Mouse (Mus musculus): ENCODE data around the gene Scarb1. TPM values are rescaled to one million over a fixed set of nuclear protein-coding genes. Genes with fewer than 3 reads are reported as not detected.
A peak's percentile ranks its signal among the peaks of the same experiment; 100 is the strongest.

The Scarb1 gene
- total RNA-seq, 2 experiments from 2014 or later: 20.3 to 20.5 TPM

GRCm38 (mm10) chr5:125249187-125249586 is 91.7 kb downstream of the Scarb1 start:
- no peak for DNase-seq

GRCm38 (mm10) chr5:125246711-125247110 is 94.2 kb downstream of the Scarb1 start:
- intact Hi-C loops (cut with DNase I): loop anchor here (5.0 kb wide), 1 partner anchor 129 kb away; no protein-coding TSS in a partner anchor
- DNase-seq: no peak

More at GRCm38 (mm10) chr5:125249187-125249586, 91.7 kb downstream of the Scarb1 start:
- intact Hi-C loops (cut with DNase I): loop anchor here (5.0 kb wide), 1 partner anchor 132 kb away; no protein-coding TSS in a partner anchor

GRCm38 (mm10) chr5:125245534-125246151 is 95.3 kb downstream of the Scarb1 start:
- intact Hi-C loops (cut with DNase I): loop anchor here (5.0 kb wide), 1 partner anchor 128 kb away; no protein-coding TSS in a partner anchor

GRCm38 (mm10) chr5:125244825-125245533 is 95.9 kb downstream of the Scarb1 start:
- intact Hi-C loops (cut with DNase I): loop anchor here (5.0 kb wide), 1 partner anchor 128 kb away; no protein-coding TSS in a partner anchor
- no peak for DNase-seq

More at GRCm38 (mm10) chr5:125245534-125246151, 95.3 kb downstream of the Scarb1 start:
- DNase-seq: peak; percentile 56 to 58

GRCm38 (mm10) chr5:125243928-125244327 is 97.0 kb downstream of the Scarb1 start:
- intact Hi-C loops (cut with DNase I): no loop called here
- no peak for DNase-seq

GRCm38 (mm10) chr5:125242111-125242510 is 98.8 kb downstream of the Scarb1 start:
- peak; percentile 67 to 70 for DNase-seq

GRCm38 (mm10) chr5:125241627-125242026 is 99.3 kb downstream of the Scarb1 start:
- no peak for DNase-seq
- intact Hi-C loops (cut with DNase I): loop anchor here (2.0 kb wide), 1 partner anchor 23 kb away; no protein-coding TSS in a partner anchor

More at GRCm38 (mm10) chr5:125242111-125242510, 98.8 kb downstream of the Scarb1 start:
- intact Hi-C loops (cut with DNase I): no loop called here

- intact Hi-C loops (cut with DNase I): loop anchor here (2.0 kb wide), 1 partner anchor 21 kb away; no protein-coding TSS in a partner anchor
- no peak for DNase-seq
Observed at GRCm38 (mm10) chr5:125240124-125240781, 100.6 kb downstream of the Scarb1 start.

- peak in 1 of 2 experiments; percentile 62 for DNase-seq
- intact Hi-C loops (cut with DNase I): no loop called here
Observed at GRCm38 (mm10) chr5:125235874-125236273, 105.0 kb downstream of the Scarb1 start.

GRCm38 (mm10) chr5:125235398-125235797 is 105.5 kb downstream of the Scarb1 start:
- intact Hi-C loops (cut with DNase I): no loop called here
- no peak for DNase-seq

- DNase-seq: no peak
- intact Hi-C loops (cut with DNase I): no loop called here
Observed at GRCm38 (mm10) chr5:125234399-125234798, 106.5 kb downstream of the Scarb1 start.

GRCm38 (mm10) chr5:125233478-125233877 is 107.4 kb downstream of the Scarb1 start:
- intact Hi-C loops (cut with DNase I): no loop called here
- no peak for DNase-seq

- intact Hi-C loops (cut with DNase I): no loop called here
- no peak for DNase-seq
Observed at GRCm38 (mm10) chr5:125232443-125232979, 108.4 kb downstream of the Scarb1 start.

- no peak for DNase-seq
- intact Hi-C loops (cut with DNase I): no loop called here
Observed at GRCm38 (mm10) chr5:125230463-125230862, 110.4 kb downstream of the Scarb1 start.

- intact Hi-C loops (cut with DNase I): no loop called here
- DNase-seq: no peak
Observed at GRCm38 (mm10) chr5:125229097-125229496, 111.8 kb downstream of the Scarb1 start.

- intact Hi-C loops (cut with DNase I): no loop called here
- DNase-seq: no peak
Observed at GRCm38 (mm10) chr5:125227699-125228098, 113.2 kb downstream of the Scarb1 start.

Other genes starting within 250 kb of the Scarb1 start
- 100 to 1,000 TPM; 102 to 112 TPM for gene Ncor2, start 161.9 kb downstream of the Scarb1 start, total RNA-seq (2021)
- gene Gm10382, start 48.2 kb upstream of the Scarb1 start, total RNA-seq (2021): under 1 TPM in 1 of 2 experiments, not detected in 1; 0.20 TPM
- 1,000 to 10,000 TPM; 1,061 to 1,578 TPM for gene Ubc, start 49.1 kb upstream of the Scarb1 start, total RNA-seq (2021)
- gene Dhx37, start 93.0 kb upstream of the Scarb1 start, total RNA-seq (2021): 1 to 10 TPM; 3.4 to 4.3 TPM
- gene Bri3bp, start 100.5 kb upstream of the Scarb1 start, total RNA-seq (2021): 1 to 10 TPM; 3.8 to 4.0 TPM
- 1 to 10 TPM; 2.5 to 3.8 TPM for gene Aacs, start 134.7 kb upstream of the Scarb1 start, total RNA-seq (2021)
- gene Tmem132b, start 190.7 kb upstream of the Scarb1 start, total RNA-seq (2021): under 1 TPM; 0.05 to 0.07 TPM

Measured in gastrocnemius, postnatal 36 days (tissue).